Mouse (Mus musculus) neural tube, embryonic 15.5 days (tissue): ENCODE data around the gene Wdr27. TPM values are rescaled to one million over a fixed set of nuclear protein-coding genes. Genes with fewer than 3 reads are reported as not detected.
"Not testable (repeated sequence)": the region's sequence is repeated elsewhere in the genome, so short reads cannot be mapped to it uniquely, and the experiment has no call there.

ENCODE experiments used
- ATAC-seq: fragments of 200-750 bp; cut with Nextera tagmentation; 2 replicates; pipeline ENCODE4 v1.8.0; 2017; ENCODE audit warnings: mild to moderate bottlenecking, moderate TSS enrichment, moderate library complexity; ENCODE audit not compliant: low FRiP score
- H3K27ac ChIP-seq: fragments of 300-500 bp; sonication (generic); replicated peaks from 2 replicates; pipeline ENCODE4 v1.5.1; 2015; ENCODE audit warnings: mild to moderate bottlenecking, inconsistent platforms
- H3K27me3 ChIP-seq: fragments of 300-500 bp; sonication (generic); replicated peaks from 2 replicates; pipeline ENCODE4 v1.6.1; 2015; ENCODE audit warnings: inconsistent platforms
- H3K36me3 ChIP-seq: fragments of 300-500 bp; sonication (generic); 2 replicates; pipeline ENCODE4 v1.6.1; 2015; ENCODE audit warnings: inconsistent platforms
- H3K4me1 ChIP-seq: fragments of 300-500 bp; sonication (generic); 2 replicates; pipeline ENCODE4 v1.6.1; 2015; ENCODE audit warnings: inconsistent platforms
- H3K4me2 ChIP-seq: fragments of 300-500 bp; sonication (generic); 2 replicates; pipeline ENCODE4 v1.6.1; 2015; ENCODE audit warnings: inconsistent platforms, mild to moderate bottlenecking, moderate library complexity
- H3K4me3 ChIP-seq: fragments of 300-500 bp; sonication (generic); replicated peaks from 2 replicates; pipeline ENCODE4 v1.5.1; 2015; ENCODE audit warnings: mild to moderate bottlenecking, inconsistent platforms
- H3K9ac ChIP-seq: fragments of 300-500 bp; sonication (generic); replicated peaks from 2 replicates; pipeline ENCODE4 v1.6.1; 2015; ENCODE audit warnings: mild to moderate bottlenecking, inconsistent platforms
- H3K9me3 ChIP-seq: fragments of 300-500 bp; sonication (generic); replicated peaks from 2 replicates; pipeline ENCODE4 v1.6.1; 2016; ENCODE audit warnings: inconsistent platforms
- WGBS: fragments of 180-500 bp; shearing (Covaris S2); methylation state at CpG from one replicate; pipeline ENCODE4 v1.1.7; 2015; ENCODE audit warnings: mixed read lengths; 5-methylcytosine and 5-hydroxymethylcytosine counted together
- polyA plus RNA-seq: library from polyadenylated mRNA; unstranded; fragments of >200 nt; fragmentation: Nextera tagmentation; extraction: Ambion mirVana; gene quantifications from 2 replicates; pipeline ENCODE4 v1.2.1, GENCODE M21; 2015

Gene Wdr27
- polyA plus RNA-seq, result 8.9 and 9.2 TPM in 2 replicates

DNA sequence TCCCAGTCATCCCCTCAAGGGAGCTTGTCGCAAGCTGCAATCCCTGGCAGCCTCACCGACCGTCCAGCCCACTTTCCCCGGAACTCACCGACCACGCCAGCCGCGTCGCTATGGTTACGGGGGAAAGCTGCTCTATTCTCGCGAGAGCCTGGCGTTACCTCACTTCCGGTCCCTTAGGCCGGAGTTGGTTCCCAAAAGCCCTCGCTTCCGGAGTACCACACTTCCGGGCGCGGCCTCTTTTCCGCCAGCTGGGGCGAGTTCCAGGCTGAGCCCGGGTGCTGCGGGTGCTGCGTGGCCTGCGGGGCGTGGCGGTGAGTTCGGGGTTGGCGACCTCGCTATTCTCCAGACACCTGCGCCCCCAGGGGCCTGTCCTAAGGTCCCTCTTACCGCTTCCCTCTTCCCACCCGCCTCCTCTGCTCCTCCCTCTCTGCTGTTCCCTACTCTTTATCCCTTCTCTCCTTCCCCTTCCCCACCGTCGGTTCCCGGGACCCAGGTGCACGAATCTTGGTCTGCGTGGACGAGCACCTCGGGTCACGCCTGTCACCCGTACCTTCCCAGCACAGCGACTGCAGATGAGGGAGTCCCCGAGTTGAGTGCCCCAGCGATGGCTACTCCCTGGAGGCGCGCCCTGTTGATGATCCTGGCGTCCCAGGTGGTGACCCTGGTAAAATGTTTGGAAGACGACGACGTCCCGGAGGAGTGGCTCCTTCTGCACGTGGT, at the start of gene Wdr27, which contains the start of gene 1600012H06Rik:
TSS of gene Wdr27 (minus strand) at position 150 of the 720 bp plus-strand sequence.
TSS of gene 1600012H06Rik (plus strand) at position 176 of the 720 bp plus-strand sequence.
- peak; percentile 99 for ATAC-seq
- under 1% methylated on average over 54 of the region's 54 CpGs for WGBS

DNA sequence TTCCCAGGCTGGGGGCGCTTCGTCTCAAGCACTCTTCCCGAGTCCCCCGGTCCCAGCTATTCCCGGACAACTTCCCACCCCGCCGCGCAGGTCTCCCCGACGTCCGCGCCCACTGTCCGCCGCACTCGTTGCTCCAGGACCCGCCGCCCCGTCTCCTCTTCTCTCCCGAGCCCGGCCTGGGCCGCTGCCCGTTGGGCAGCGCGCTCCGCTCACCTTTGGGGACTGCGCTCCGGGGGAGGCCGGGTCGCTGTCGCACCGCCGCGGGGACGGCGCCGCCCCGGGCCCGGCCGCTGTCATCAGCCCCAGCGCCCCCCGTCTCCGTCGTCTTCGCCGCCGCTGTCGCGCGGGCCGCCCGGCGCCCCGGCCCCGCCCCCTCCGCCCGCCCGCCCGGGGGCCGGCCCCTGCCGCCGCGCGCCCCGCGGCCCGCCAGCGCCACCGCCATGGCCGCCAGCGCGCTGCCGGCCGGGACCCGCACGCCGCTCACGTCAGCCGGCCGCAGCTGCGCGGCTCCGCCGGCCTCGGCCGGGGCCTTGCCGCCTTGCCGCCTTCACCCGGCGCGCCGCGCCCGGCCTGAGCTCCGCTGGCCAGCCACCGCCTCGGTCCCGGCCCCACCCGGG, 49.7 kb upstream of the Wdr27 start:
- no CpG with 5 or more reads among the region's 98 CpGs for WGBS
- peak; percentile 85 for ATAC-seq

More for the DNA sequence above, at the start of gene Wdr27, which contains the start of gene 1600012H06Rik:
- H3K9me3 ChIP-seq, result no peaks in the 10 kb centered on the region
- peaks cover 9% of the 10 kb centered on the region for H3K36me3 ChIP-seq
- peak within 1 kb of the TSS; percentile 83 for H3K4me3 ChIP-seq
- H3K9ac ChIP-seq, result peak within 1 kb of the TSS; percentile 83
- H3K4me1 ChIP-seq, result peaks cover 27% of the 10 kb centered on the region
- H3K27me3 ChIP-seq, result no peaks in the 10 kb centered on the region
- H3K27ac ChIP-seq, result peak within 1 kb of the TSS; percentile 83
- H3K4me2 ChIP-seq, result peak within 1 kb of the TSS; percentile 88

DNA sequence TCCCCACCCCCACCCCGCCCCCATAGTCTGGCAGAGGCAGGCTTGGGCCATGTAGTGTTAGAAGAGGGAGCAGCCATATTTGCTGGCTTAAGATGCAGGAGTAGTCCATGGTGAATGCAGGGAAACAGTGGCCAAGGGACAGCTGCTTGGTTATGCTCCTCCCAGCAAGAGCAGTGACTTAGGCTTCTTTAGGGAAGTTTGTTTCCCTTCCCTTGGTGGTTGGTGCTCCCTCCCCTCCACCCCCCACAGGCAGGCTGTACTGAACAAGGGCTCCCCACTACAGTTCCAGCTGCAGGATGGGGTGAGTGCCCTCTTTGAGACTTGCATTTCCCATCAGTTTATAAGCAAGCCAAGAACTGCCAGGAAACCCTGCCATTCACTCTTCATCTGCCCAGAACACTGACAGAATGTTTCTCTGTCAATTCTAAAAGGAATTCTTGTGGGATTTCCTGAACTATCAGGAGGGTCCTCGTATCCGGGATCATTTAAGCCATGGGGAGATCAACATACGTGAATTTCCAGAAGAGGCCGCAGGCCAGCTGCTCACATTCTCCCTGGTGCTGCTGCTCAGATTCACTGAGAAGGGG, 47.3 kb upstream of the Wdr27 start:
- 93% methylated on average over 4 of the region's 5 CpGs for WGBS
- H3K4me2 ChIP-seq, H3K27ac ChIP-seq, ATAC-seq, H3K9me3 ChIP-seq, H3K4me1 ChIP-seq, H3K9ac ChIP-seq, H3K27me3 ChIP-seq, H3K36me3 ChIP-seq, H3K4me3 ChIP-seq: not testable (repeated sequence)

More for the DNA sequence above, 49.7 kb upstream of the Wdr27 start:
- H3K27me3 ChIP-seq, H3K27ac ChIP-seq, H3K9me3 ChIP-seq, H3K36me3 ChIP-seq, H3K9ac ChIP-seq, H3K4me1 ChIP-seq, H3K4me3 ChIP-seq, H3K4me2 ChIP-seq: not testable (repeated sequence)

DNA sequence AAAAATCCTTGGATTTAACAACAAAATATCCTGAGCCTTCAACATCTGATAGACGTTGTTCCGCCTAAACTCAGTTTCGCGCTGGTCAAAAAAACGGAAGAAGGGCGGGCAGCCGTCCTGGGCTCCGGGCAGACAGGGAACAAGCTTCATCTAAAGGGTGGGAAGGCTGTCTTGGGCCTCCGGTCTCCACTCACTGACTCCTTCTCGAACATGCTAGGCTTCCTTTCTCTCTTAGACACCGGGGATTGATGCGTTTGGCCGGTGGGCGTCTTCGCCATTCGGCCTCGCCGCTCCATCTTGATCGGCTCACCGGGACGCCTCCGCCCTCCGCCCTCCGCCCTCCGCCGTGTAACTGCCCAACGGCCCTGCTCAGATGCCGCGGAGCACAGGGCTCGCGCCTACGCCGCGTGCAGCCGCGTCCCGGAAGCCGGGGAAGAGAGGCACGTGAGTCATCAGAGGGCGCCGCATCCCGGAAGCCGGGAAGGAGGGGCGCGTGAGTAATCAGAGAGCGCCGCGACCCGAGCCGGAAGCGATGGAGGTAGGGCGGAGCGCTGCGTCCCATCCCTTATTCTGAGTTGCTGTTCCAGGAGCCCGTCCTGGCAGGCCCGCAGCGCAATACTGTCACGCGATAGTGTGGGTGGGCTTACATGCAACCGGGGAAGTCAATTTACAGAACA, 35.5 kb upstream of the Wdr27 start, which contains the start of the genes 9030025P20Rik and Gm3417:
TSS of gene 9030025P20Rik (plus strand) at position 107 of the 677 bp plus-strand sequence.
TSS of gene Gm3417 (minus strand) at position 429 of the 677 bp plus-strand sequence.
- not testable (repeated sequence) for H3K4me3 ChIP-seq, H3K27ac ChIP-seq, H3K9me3 ChIP-seq, H3K36me3 ChIP-seq, H3K27me3 ChIP-seq, H3K4me1 ChIP-seq, H3K9ac ChIP-seq
- peak within 1 kb of the TSS; percentile 31; the same call in 1 of the 2 replicates for H3K4me2 ChIP-seq
- no CpG with 5 or more reads among the region's 60 CpGs for WGBS
- peak; percentile 97 for ATAC-seq

DNA sequence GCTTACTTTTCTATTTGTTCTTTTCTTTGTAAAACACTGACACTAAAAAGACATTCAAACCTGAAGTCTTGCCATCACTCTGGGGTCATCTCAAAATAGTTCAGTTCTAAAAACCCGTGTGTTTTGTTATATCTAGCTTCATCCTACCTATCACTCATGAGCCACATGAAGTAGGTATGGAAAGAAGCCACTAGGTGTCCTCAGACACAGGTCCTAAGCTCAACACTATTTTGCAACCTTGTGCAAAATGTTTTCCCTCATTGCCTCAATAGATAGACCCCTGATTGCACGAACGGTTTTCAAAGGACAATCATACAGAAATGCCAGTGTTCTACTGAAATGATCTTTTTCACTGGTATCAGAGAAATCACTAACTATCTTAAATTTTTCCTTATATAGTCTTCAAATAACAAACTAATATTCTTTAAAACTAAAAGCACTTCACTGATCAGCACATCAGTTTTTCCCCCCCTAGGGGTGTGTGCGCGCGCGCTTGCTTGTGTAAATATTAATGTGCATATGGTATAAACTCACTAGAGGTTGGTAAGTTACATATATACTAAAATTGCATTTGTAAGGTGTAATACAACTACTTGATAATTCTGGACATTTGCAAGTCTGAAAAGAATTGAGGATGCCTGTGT, 34.9 kb upstream of the Wdr27 start:
- ATAC-seq, result peak; percentile 15; the same call in 1 of the 2 replicates
- H3K4me3 ChIP-seq, H3K9me3 ChIP-seq, H3K9ac ChIP-seq, H3K36me3 ChIP-seq, H3K27ac ChIP-seq, H3K27me3 ChIP-seq, H3K4me1 ChIP-seq: not testable (repeated sequence)
- 3% methylated on average over 4 of the region's 7 CpGs for WGBS
- H3K4me2 ChIP-seq, result peak overlapping the region; percentile 31; the same call in 1 of the 2 replicates

DNA sequence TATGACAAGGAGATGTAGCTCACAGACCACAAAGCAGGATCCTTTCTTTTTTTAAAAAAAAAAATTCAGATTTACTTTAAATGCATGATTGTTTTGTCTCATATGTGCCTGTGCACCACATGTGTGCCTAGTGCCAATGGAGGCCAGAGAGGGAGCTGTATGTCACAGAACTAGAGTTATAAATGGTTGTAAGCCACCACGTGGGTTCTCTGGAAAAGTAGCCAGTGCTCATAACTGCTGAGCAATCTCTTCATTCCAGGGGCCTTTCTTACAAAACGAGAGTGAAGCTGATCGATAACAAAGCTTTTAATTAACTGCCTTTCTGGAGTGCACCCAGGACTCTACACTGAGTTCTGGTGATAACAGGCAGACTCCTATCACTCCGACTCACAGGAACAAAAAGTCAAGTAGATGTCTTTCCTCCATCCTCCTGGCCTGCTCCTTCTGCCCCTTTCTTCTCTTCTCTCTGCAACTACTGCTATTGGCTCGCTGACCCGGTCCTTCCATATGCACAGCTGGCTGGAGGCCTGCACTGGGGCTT, 25.5 kb upstream of the Wdr27 start:
- not testable (repeated sequence) for H3K36me3 ChIP-seq, H3K9ac ChIP-seq, H3K4me2 ChIP-seq, H3K4me1 ChIP-seq, H3K4me3 ChIP-seq, ATAC-seq, H3K27me3 ChIP-seq, H3K9me3 ChIP-seq, H3K27ac ChIP-seq
- no CpG with 5 or more reads among the region's 6 CpGs for WGBS

DNA sequence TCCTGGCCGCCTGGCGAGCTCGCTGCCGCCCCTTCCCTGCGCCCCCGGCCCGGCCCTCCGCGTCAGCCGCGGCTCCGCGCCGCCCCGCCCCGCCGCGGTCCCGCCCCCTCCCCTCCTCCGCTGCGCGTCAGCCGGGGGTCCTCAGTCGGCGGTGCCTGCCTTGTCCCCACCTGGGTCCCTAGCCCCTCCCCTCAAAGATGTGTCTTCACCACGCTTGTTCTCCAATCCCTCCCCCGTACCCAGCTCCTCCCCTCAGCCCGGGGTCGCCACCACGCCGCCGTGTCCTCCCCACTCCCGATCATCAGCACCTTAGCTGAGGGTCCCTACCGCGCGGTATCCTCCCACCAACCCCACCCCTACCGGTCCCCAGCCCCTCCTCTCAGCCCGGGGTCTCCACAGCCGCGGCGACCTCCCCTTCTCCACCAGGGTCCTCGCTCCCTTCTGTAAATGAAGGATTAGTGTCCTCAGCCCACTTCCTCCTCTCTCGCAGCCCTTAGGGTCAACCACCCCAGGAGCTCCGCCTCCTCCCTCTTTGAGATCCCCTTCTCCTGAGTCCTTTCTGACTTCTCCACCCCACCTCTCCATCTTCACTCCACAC, 18.7 kb upstream of the Wdr27 start:
- H3K36me3 ChIP-seq, H3K4me3 ChIP-seq, H3K27me3 ChIP-seq, H3K9me3 ChIP-seq, H3K9ac ChIP-seq, H3K4me2 ChIP-seq, H3K27ac ChIP-seq: not testable (repeated sequence)
- WGBS, result no CpG with 5 or more reads among the region's 44 CpGs
- peak; percentile 94 for ATAC-seq
- peaks cover 15% of the 10 kb centered on the region for H3K4me1 ChIP-seq

DNA sequence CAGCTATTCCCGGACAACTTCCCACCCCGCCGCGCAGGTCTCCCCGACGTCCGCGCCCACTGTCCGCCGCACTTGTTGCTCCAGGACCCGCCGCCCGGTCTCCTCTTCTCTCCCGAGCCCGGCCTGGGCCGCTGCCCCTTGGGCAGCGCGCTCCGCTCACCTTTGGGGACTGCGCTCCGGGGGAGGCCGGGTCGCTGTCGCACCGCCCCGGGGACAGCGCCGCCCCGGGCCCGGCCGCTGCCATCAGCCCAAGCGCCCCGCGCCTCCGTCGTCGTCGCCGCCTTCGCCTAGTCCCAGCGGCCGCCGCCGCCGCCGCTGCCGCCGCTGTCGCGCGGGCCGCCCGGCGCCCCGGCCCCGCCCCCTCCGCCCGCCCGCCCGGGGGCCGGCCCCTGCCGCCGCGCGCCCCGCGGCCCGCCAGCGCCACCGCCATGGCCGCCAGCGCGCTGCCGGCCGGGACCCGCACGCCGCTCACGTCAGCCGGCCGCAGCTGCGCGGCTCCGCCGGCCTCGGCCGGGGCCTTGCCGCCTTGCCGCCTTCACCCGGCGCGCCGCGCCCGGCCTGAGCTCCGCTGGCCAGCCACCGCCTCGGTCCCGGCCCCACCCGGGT, 18.1 kb upstream of the Wdr27 start, which contains the start of gene Phf10:
TSS of gene Phf10 (minus strand) at position 323 of the 606 bp plus-strand sequence.
- not testable (repeated sequence) for H3K36me3 ChIP-seq, H3K9me3 ChIP-seq, H3K27me3 ChIP-seq
- peak within 1 kb of the TSS; percentile 77 for H3K4me2 ChIP-seq
- peak within 1 kb of the TSS; percentile 61; the same call in 1 of the 2 replicates for H3K27ac ChIP-seq
- H3K9ac ChIP-seq, result peak within 1 kb of the TSS; percentile 55
- WGBS, result under 1% methylated on average over 29 of the region's 100 CpGs
- ATAC-seq, result peak; percentile 85
- H3K4me1 ChIP-seq, result peaks cover 15% of the 10 kb centered on the region
- peak within 1 kb of the TSS; percentile 68 for H3K4me3 ChIP-seq

DNA sequence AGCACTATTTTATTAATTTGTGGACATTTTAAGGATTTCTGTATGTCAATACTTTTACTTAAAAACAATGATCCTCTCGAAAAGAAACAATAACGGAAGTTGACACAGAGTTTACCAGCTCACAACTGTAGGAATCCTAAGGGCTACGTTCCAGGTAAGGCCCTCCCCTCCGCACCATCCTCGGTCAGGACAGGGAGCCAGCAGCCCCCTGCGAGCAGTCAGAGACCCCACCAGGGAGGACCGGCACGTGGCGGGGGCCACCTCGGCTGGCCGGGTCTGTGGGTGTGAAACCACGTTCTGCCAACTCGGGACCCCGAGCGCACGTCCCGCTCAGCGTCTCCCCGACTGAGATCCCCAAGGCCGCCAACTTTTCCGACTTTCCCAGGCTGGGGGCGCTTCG, 17.6 kb upstream of the Wdr27 start:
- peak overlapping the region; percentile 68 for H3K4me3 ChIP-seq
- peaks cover 15% of the 10 kb centered on the region for H3K4me1 ChIP-seq
- H3K27me3 ChIP-seq, result no peaks in the 10 kb centered on the region
- WGBS, result under 1% methylated on average over 19 of the region's 23 CpGs
- H3K9ac ChIP-seq, result peak overlapping the region; percentile 55
- peak; percentile 9 for ATAC-seq
- H3K27ac ChIP-seq, result no peak overlapping the region
- H3K36me3 ChIP-seq, result 0 out of 2 replicates have a peak, but pooled peaks cover 3% of the 10 kb centered on the region
- H3K9me3 ChIP-seq, result no peaks in the 10 kb centered on the region
- H3K4me2 ChIP-seq, result peak overlapping the region; percentile 77

DNA sequence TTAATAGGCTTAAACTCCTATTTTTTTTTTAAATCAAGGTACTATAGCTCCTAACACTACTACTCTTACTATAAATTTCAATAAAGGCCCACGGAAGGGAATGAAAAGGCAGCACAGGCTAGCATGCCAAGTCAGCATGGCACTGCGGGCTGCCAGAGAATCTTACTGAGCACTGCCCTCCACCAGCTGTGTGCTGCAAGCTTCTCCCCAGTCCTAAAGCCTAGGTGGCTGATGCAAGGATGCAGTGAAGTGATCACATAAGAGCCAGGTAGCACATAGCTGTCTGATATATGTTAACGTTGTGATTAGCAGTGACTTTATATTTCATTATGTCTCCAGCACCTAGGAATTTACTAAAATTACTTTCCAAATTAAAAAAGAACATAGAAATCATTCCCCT, 17.0 kb upstream of the Wdr27 start:
- ATAC-seq, result no peak
- no peaks in the 10 kb centered on the region for H3K27me3 ChIP-seq
- H3K4me2 ChIP-seq, result peak overlapping the region; percentile 77
- 19% methylated on average over 3 of the region's 3 CpGs for WGBS
- peaks cover 15% of the 10 kb centered on the region for H3K4me1 ChIP-seq
- H3K9me3 ChIP-seq, result no peaks in the 10 kb centered on the region
- 0 out of 2 replicates have a peak, but pooled peaks cover 3% of the 10 kb centered on the region for H3K36me3 ChIP-seq
- no peak overlapping the region; the same call in 1 of the 2 replicates for H3K9ac ChIP-seq
- peak overlapping the region; percentile 32 for H3K4me3 ChIP-seq
- no peak overlapping the region for H3K27ac ChIP-seq
